8 mouse cellular contexts compared by ENCODE assay signal in genomic region chr5:24423129-24424003, GRCm38 (mm10). TPM values are rescaled to one million over a fixed set of nuclear protein-coding genes. Genes with fewer than 3 reads are reported as not detected.
DNase-seq lines count a peak whose midpoint lies in the region; ATAC-seq lines count a peak whose summit lies in the region.

Gene Cdk5, minus strand, starts transcription at chr5:24423530.
Gene Slc4a2, plus strand, starts transcription at chr5:24423837.

- peak; percentile 99 for DNase-seq in adrenal gland, adult (ENCODE audit: inconsistent age in 2 of 2, low spot score in 1 of 2)
- DNase-seq in embryo, embryonic 10.5 days (ENCODE audit: low spot score) = peak; percentile 100
- peak; percentile 99 for DNase-seq in gastrocnemius, postnatal 14 days
- peak; percentile 99 for DNase-seq in left cerebral cortex, postnatal 10 days (ENCODE audit: extremely low spot score in 1 of 2, low spot score in 2 of 2)
- peak; percentile 99 for DNase-seq in right cerebral cortex, postnatal 25 days
- peak; percentile 97 to 98 for DNase-seq in urinary bladder, postnatal 4 days (ENCODE audit: low spot score in 2 of 2)

- ATAC-seq in inflammation-experienced regulatory T-cells, adult 6 months = peak; percentile 95
- peak; percentile 93 for ATAC-seq in megakaryocyte-erythroid progenitor cell, adult 5-6 weeks (replicated peaks; ENCODE audit: low FRiP score, low TSS enrichment, poor library complexity, severe bottlenecking)

- intact Hi-C loops in gastrocnemius, postnatal 14 days (cut with DNase I; ENCODE audit: low total_unique reads) = no loop called here
- intact Hi-C loops in left cerebral cortex, postnatal 10 days (cut with DNase I) = loop anchor here (2.0 to 5.0 kb wide), 2 partner anchors 21 to 54 kb away; partner anchors contain the start of gene Fastk

RNA-seq across cellular contexts. Expression of gene Cdk5, which starts in this region (rescaled TPM):
- 10 to 100 TPM; 12.4 to 13.4 TPM for total RNA-seq in gastrocnemius, postnatal 14 days (2021)
- polyA plus RNA-seq in inflammation-experienced regulatory T-cells, adult 6 months (2017; shearing (Covaris generic)) = 10 to 100 TPM; 47.6 to 66.2 (median 62.8) TPM
- total RNA-seq in left cerebral cortex, postnatal 10 days (2021) = 100 to 1,000 TPM; 148 to 150 TPM
- total RNA-seq in megakaryocyte-erythroid progenitor cell, adult 5-6 weeks (2014; fragmentation: Nextera tagmentation) = 25.5 and 31.7 TPM in 2 replicates
- 15.0 and 26.5 TPM in 2 replicates for total RNA-seq in megakaryocyte-erythroid progenitor cell, adult 5-6 weeks (2017)

RNA-seq across cellular contexts. Expression of gene Slc4a2, which starts in this region (rescaled TPM):
- 10 to 100 TPM; 21.7 to 22.8 TPM for total RNA-seq in gastrocnemius, postnatal 14 days (2021)
- 10 to 100 TPM; 11.4 to 17.1 (median 12.4) TPM for polyA plus RNA-seq in inflammation-experienced regulatory T-cells, adult 6 months (2017; shearing (Covaris generic))
- 10 to 100 TPM; 24.6 to 27.6 TPM for total RNA-seq in left cerebral cortex, postnatal 10 days (2021)
- total RNA-seq in megakaryocyte-erythroid progenitor cell, adult 5-6 weeks (2014; fragmentation: Nextera tagmentation) = 22.8 and 24.7 TPM in 2 replicates
- 15.5 and 16.4 TPM in 2 replicates for total RNA-seq in megakaryocyte-erythroid progenitor cell, adult 5-6 weeks (2017)

Comparison
In these comparisons a context has a peak if more than half of its experiments do, and no peak if none do; other contexts are left out.
1. Peak in every context shown above with its lines: DNase-seq and ATAC-seq.
2. RNA of gene Cdk5 (total RNA-seq): 148 to 150 TPM in left cerebral cortex, postnatal 10 days; 15.0 to 31.7 TPM in megakaryocyte-erythroid progenitor cell, adult 5-6 weeks and 12.4 to 13.4 TPM in gastrocnemius, postnatal 14 days; every median in the first group is over 4 times any median in the second.